Mouse (Mus musculus) forebrain, embryonic 14.5 days (tissue): ENCODE data around the gene Rmdn2. TPM values are rescaled to one million over a fixed set of nuclear protein-coding genes. Genes with fewer than 3 reads are reported as not detected.

Experiments used
- ATAC-seq: fragments of 200-750 bp; cut with Nextera tagmentation; 2 replicates; pipeline ENCODE4 v1.8.0; 2017; ENCODE audit warnings: mild to moderate bottlenecking, moderate library complexity
- DNase-seq: peaks from one replicate; pipeline ENCODE4 v3.0.0-alpha.2; 2015; ENCODE audit warnings: low spot score
- H3K27ac ChIP-seq: fragments of 300-500 bp; sonication (generic); 2 replicates; pipeline ENCODE4 v1.5.1; 2014; ENCODE audit warnings: low read depth, mild to moderate bottlenecking, control low read depth, low read length, moderate library complexity
- H3K27me3 ChIP-seq: fragments of 300-500 bp; sonication (generic); replicated peaks from 2 replicates; pipeline ENCODE4 v1.6.1; 2014; ENCODE audit warnings: low read length, control low read depth, mixed read lengths; ENCODE audit not compliant: control insufficient read depth, insufficient read depth
- H3K36me3 ChIP-seq: fragments of 300-500 bp; sonication (generic); 2 replicates; pipeline ENCODE4 v1.6.1; 2014; ENCODE audit warnings: low read length, control low read depth; ENCODE audit not compliant: control insufficient read depth, insufficient read depth
- H3K4me1 ChIP-seq: fragments of 300-500 bp; sonication (generic); 2 replicates; pipeline ENCODE4 v1.6.1; 2014; ENCODE audit warnings: antibody characterized with exemption, low read length, control low read depth; ENCODE audit not compliant: control insufficient read depth, insufficient read depth
- H3K4me2 ChIP-seq: fragments of 300-500 bp; sonication (generic); 2 replicates; pipeline ENCODE4 v1.6.1; 2014; ENCODE audit warnings: mild to moderate bottlenecking, control low read depth, low read length
- H3K4me3 ChIP-seq: fragments of 300-500 bp; sonication (generic); 2 replicates; pipeline ENCODE4 v1.5.1; 2014; ENCODE audit warnings: low read depth, low read length, control low read depth
- H3K9ac ChIP-seq: fragments of 300-500 bp; sonication (generic); 2 replicates; pipeline ENCODE4 v1.6.1; 2014; ENCODE audit warnings: mild to moderate bottlenecking, low read length, control low read depth, moderate library complexity
- H3K9me3 ChIP-seq: fragments of 300-500 bp; sonication (generic); replicated peaks from 2 replicates; pipeline ENCODE4 v1.6.1; 2016; ENCODE audit warnings: low read length, control low read depth, mixed read lengths; ENCODE audit not compliant: control insufficient read depth
- WGBS: fragments of 180-500 bp; shearing (Covaris S2); extraction: QIAGEN DNeasy Blood & Tissue Kit; methylation state at CpG from one replicate; pipeline ENCODE4 v1.1.7; 2014; 5-methylcytosine and 5-hydroxymethylcytosine counted together
- polyA plus RNA-seq: library from polyadenylated mRNA; unstranded; fragments of >200 nt; fragmentation: Nextera tagmentation; extraction: Ambion mirVana; gene quantifications from 2 replicates; pipeline ENCODE4 v1.2.1, GENCODE M21; 2014

Gene Rmdn2
- polyA plus RNA-seq, 1 experiment from 2014 or later = 5.9 TPM

- 88% methylated on average over 3 of the region's 3 CpGs for WGBS
- Histone ChIP-seq H3K27ac (no peak overlapping the region), H3K36me3 (no peaks in the 10 kb centered on the region), H3K4me3 (no peak overlapping the region), H3K9ac (no peak overlapping the region), H3K4me1 (no peaks in the 10 kb centered on the region), H3K4me2 (no peak overlapping the region), H3K27me3 (no peaks in the 10 kb centered on the region), H3K9me3 (no peaks in the 10 kb centered on the region)
- ATAC-seq = no peak
- no peak for DNase-seq
Measured at GRCm38 (mm10) chr17:79623841-79624240, 12.2 kb downstream of the Rmdn2 start.

GRCm38 (mm10) chr17:79626241-79626816, 14.7 kb downstream of the Rmdn2 start:
- no peak overlapping the region for H3K9ac ChIP-seq
- ATAC-seq = no peak
- WGBS = 80% methylated on average over 12 of the region's 12 CpGs

GRCm38 (mm10) chr17:79649893-79650292, 38.2 kb downstream of the Rmdn2 start:
- WGBS = 83% methylated on average over 4 of the region's 4 CpGs
- no peaks in the 10 kb centered on the region for H3K4me1 ChIP-seq

More at GRCm38 (mm10) chr17:79626241-79626816, 14.7 kb downstream of the Rmdn2 start:
- Histone ChIP-seq H3K4me2 (no peak overlapping the region), H3K36me3 (no peaks in the 10 kb centered on the region), H3K27me3 (no peaks in the 10 kb centered on the region), H3K9me3 (no peaks in the 10 kb centered on the region), H3K27ac (no peak overlapping the region), H3K4me3 (no peak overlapping the region), H3K4me1 (no peaks in the 10 kb centered on the region)
- no peak for DNase-seq

GRCm38 (mm10) chr17:79650297-79650696, 38.6 kb downstream of the Rmdn2 start:
- ATAC-seq = no peak
- Histone ChIP-seq H3K27me3 (no peaks in the 10 kb centered on the region), H3K9me3 (no peaks in the 10 kb centered on the region), H3K4me1 (no peaks in the 10 kb centered on the region), H3K27ac (no peak overlapping the region), H3K36me3 (no peaks in the 10 kb centered on the region), H3K9ac (no peak overlapping the region), H3K4me3 (no peak overlapping the region), H3K4me2 (no peak overlapping the region)
- WGBS = 94% methylated on average over 5 of the region's 5 CpGs
- DNase-seq = no peak

More at GRCm38 (mm10) chr17:79649893-79650292, 38.2 kb downstream of the Rmdn2 start:
- Histone ChIP-seq H3K36me3 (no peaks in the 10 kb centered on the region), H3K27me3 (no peaks in the 10 kb centered on the region), H3K9me3 (no peaks in the 10 kb centered on the region), H3K4me3 (no peak overlapping the region), H3K27ac (no peak overlapping the region), H3K4me2 (no peak overlapping the region), H3K9ac (no peak overlapping the region)
- DNase-seq = no peak
- no peak for ATAC-seq

GRCm38 (mm10) chr17:79653171-79653570, 41.5 kb downstream of the Rmdn2 start:
- no peak for DNase-seq

GRCm38 (mm10) chr17:79654187-79654586, 42.5 kb downstream of the Rmdn2 start:
- WGBS = 50% methylated on average over 3 of the region's 3 CpGs
- H3K9me3 ChIP-seq = no peaks in the 10 kb centered on the region
- H3K27me3 ChIP-seq = no peaks in the 10 kb centered on the region
- no peak overlapping the region for H3K4me2 ChIP-seq
- DNase-seq = no peak
- H3K27ac ChIP-seq = no peak overlapping the region
- no peaks in the 10 kb centered on the region for H3K4me1 ChIP-seq
- H3K4me3 ChIP-seq = no peak overlapping the region
- ATAC-seq = no peak
- H3K9ac ChIP-seq = no peak overlapping the region
- H3K36me3 ChIP-seq = no peaks in the 10 kb centered on the region

More at GRCm38 (mm10) chr17:79653171-79653570, 41.5 kb downstream of the Rmdn2 start:
- Histone ChIP-seq H3K36me3 (no peaks in the 10 kb centered on the region), H3K27me3 (no peaks in the 10 kb centered on the region), H3K4me1 (no peaks in the 10 kb centered on the region), H3K9me3 (no peaks in the 10 kb centered on the region), H3K9ac (no peak overlapping the region), H3K4me3 (no peak overlapping the region), H3K4me2 (no peak overlapping the region), H3K27ac (no peak overlapping the region)
- no peak for ATAC-seq
- 97% methylated on average over 1 of the region's 1 CpGs for WGBS

GRCm38 (mm10) chr17:79657785-79658184, 46.1 kb downstream of the Rmdn2 start:
- ATAC-seq (no peak), DNase-seq (no peak)
- 74% methylated on average over 9 of the region's 9 CpGs for WGBS
- Histone ChIP-seq H3K4me3 (no peak overlapping the region), H3K4me1 (no peaks in the 10 kb centered on the region), H3K36me3 (no peaks in the 10 kb centered on the region), H3K9me3 (no peaks in the 10 kb centered on the region), H3K4me2 (no peak overlapping the region), H3K27ac (no peak overlapping the region), H3K27me3 (no peaks in the 10 kb centered on the region), H3K9ac (no peak overlapping the region)

- ATAC-seq = no peak
- H3K9ac ChIP-seq = no peak overlapping the region
- DNase-seq = no peak
Measured at GRCm38 (mm10) chr17:79658452-79658851, 46.8 kb downstream of the Rmdn2 start.

GRCm38 (mm10) chr17:79658863-79659262, 47.2 kb downstream of the Rmdn2 start:
- DNase-seq = no peak
- Histone ChIP-seq H3K27me3 (no peaks in the 10 kb centered on the region), H3K4me1 (no peaks in the 10 kb centered on the region), H3K9me3 (no peaks in the 10 kb centered on the region), H3K9ac (no peak overlapping the region), H3K4me3 (no peak overlapping the region), H3K4me2 (no peak overlapping the region), H3K27ac (no peak overlapping the region), H3K36me3 (no peaks in the 10 kb centered on the region)
- WGBS = 65% methylated on average over 8 of the region's 8 CpGs
- no peak for ATAC-seq

More at GRCm38 (mm10) chr17:79658452-79658851, 46.8 kb downstream of the Rmdn2 start:
- Histone ChIP-seq H3K27me3 (no peaks in the 10 kb centered on the region), H3K4me3 (no peak overlapping the region), H3K4me2 (no peak overlapping the region), H3K4me1 (no peaks in the 10 kb centered on the region), H3K27ac (no peak overlapping the region), H3K9me3 (no peaks in the 10 kb centered on the region), H3K36me3 (no peaks in the 10 kb centered on the region)
- WGBS = 60% methylated on average over 3 of the region's 3 CpGs
